17 mouse cellular contexts compared by ENCODE assay signal in the genomic region with DNA sequence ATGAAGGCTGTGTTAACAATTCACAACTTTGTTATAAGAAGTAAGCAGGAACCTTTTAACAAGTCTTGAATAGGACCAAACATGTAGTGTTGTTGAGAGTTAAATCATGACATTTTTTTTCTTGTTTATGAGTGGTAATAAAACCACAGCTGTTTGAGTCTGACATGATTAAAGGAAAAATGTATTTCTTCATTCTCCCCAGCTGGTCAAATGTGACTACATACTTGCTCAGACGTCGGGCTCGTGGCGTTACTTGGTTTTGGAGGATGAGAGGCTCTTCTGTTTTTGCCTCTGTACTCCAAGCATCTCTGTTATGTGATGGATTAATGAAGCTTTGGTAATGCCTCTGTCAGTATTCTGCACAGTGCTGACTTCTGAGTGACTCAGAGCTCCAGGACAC.
"Had no signal": no experiment of that assay in that cellular context is flagged by ENCODE, and none has a peak within 500 bp of the region (broad histone marks: within the 10 kb centered on the region; RNA-seq: fewer than 3 reads in every experiment).

No protein-coding gene starts in this region.

- H3K27ac ChIP-seq: left cerebral cortex, adult 2 months; liver, embryonic 13.5 days; midbrain, embryonic 10.5 days; midbrain, embryonic 13.5 days; stomach, embryonic 15.5 days had no signal

- H3K4me2 ChIP-seq: liver, embryonic 13.5 days; lung, embryonic 14.5 days; midbrain, embryonic 13.5 days; stomach, embryonic 15.5 days had no signal

- H3K9me3 ChIP-seq: liver, embryonic 13.5 days; megakaryocyte, embryonic 14.5 days; midbrain, embryonic 10.5 days; midbrain, embryonic 13.5 days; stomach, embryonic 15.5 days had no signal

- H3K9ac ChIP-seq: liver, embryonic 13.5 days; lung, embryonic 14.5 days; midbrain, embryonic 13.5 days; stomach, embryonic 15.5 days had no signal

- H3K4me3 ChIP-seq: left cerebral cortex, adult 2 months; liver, embryonic 13.5 days; megakaryocyte, embryonic 14.5 days; midbrain, embryonic 10.5 days; midbrain, embryonic 13.5 days; stomach, embryonic 15.5 days had no signal

- H3K36me3 ChIP-seq: liver, embryonic 13.5 days; midbrain, embryonic 13.5 days; stomach, embryonic 15.5 days had no signal

- H3K27me3 ChIP-seq: liver, embryonic 13.5 days; megakaryocyte, embryonic 14.5 days; midbrain, embryonic 13.5 days; stomach, embryonic 15.5 days had no signal

- H3K4me1 ChIP-seq: liver, embryonic 13.5 days; megakaryocyte, embryonic 14.5 days; midbrain, embryonic 10.5 days; midbrain, embryonic 13.5 days; stomach, embryonic 15.5 days had no signal

- ATAC-seq: inflammation-experienced regulatory T-cells, adult 6 months; intestine, embryonic 16.5 days; midbrain, embryonic 13.5 days; midbrain, embryonic 16.5 days had no signal

- DNase-seq: kidney, adult 18-20 months; layer of hippocampus, postnatal 36 days; liver, embryonic 13.5 days; lung, embryonic 14.5 days; lung, postnatal 10 days; lung, postnatal 36 days; right cerebral cortex, postnatal 25 days; spleen, adult 18-20 months; thymus, postnatal 36 days had no signal
